Mouse (Mus musculus) intestine, embryonic 16.5 days (tissue): Measurements from ENCODE around the gene Wbp1. TPM values are rescaled to one million over a fixed set of nuclear protein-coding genes. Genes with fewer than 3 reads are reported as not detected.

Experiments
- ATAC-seq: fragments of 200-750 bp; cut with Nextera tagmentation; 2 replicates; pipeline ENCODE4 v1.8.0; 2017; ENCODE audit warnings: moderate TSS enrichment, moderate library complexity
- H3K27ac ChIP-seq: fragments of 300-500 bp; sonication (generic); 2 replicates; pipeline ENCODE4 v1.5.1; 2014; ENCODE audit warnings: mild to moderate bottlenecking, low read length
- H3K27me3 ChIP-seq: fragments of 300-500 bp; sonication (generic); replicated peaks from 2 replicates; pipeline ENCODE4 v1.6.1; 2014; ENCODE audit warnings: low read length, control low read depth, mixed read lengths; ENCODE audit not compliant: control insufficient read depth, insufficient read depth
- H3K36me3 ChIP-seq: fragments of 300-500 bp; sonication (generic); 2 replicates; pipeline ENCODE4 v1.6.1; 2014; ENCODE audit warnings: low read length, control low read depth; ENCODE audit not compliant: control insufficient read depth, insufficient read depth
- H3K4me1 ChIP-seq: fragments of 300-500 bp; sonication (generic); 2 replicates; pipeline ENCODE4 v1.6.1; 2014; ENCODE audit warnings: low read length, control low read depth, mixed read lengths; ENCODE audit not compliant: control insufficient read depth, insufficient read depth
- H3K4me2 ChIP-seq: fragments of 300-500 bp; sonication (generic); 2 replicates; pipeline ENCODE4 v1.6.1; 2014; ENCODE audit warnings: low read depth, low read length, control low read depth
- H3K4me3 ChIP-seq: fragments of 300-500 bp; sonication (generic); 2 replicates; pipeline ENCODE4 v1.5.1; 2014; ENCODE audit warnings: mild to moderate bottlenecking, low read length
- H3K9ac ChIP-seq: fragments of 300-500 bp; sonication (generic); 2 replicates; pipeline ENCODE4 v1.6.1; 2014; ENCODE audit warnings: low read depth, low read length
- H3K9me3 ChIP-seq: fragments of 300-500 bp; sonication (generic); 2 replicates; pipeline ENCODE4 v1.6.1; 2016; ENCODE audit warnings: low read length, control low read depth; ENCODE audit not compliant: control insufficient read depth
- WGBS: fragments of 180-500 bp; shearing (Covaris S2); extraction: QIAGEN DNeasy Blood & Tissue Kit; methylation state at CpG from one replicate; pipeline ENCODE4 v1.1.7; 2014; 5-methylcytosine and 5-hydroxymethylcytosine counted together
- polyA plus RNA-seq: library from polyadenylated mRNA; unstranded; fragments of >200 nt; fragmentation: Nextera tagmentation; extraction: Ambion mirVana; gene quantifications from 2 replicates; pipeline ENCODE4 v1.2.1, GENCODE M21; 2015

Wbp1 gene
- polyA plus RNA-seq, 1 experiment from 2014 or later, result 95.5 TPM

- ATAC-seq, result peak; percentile 95
- H3K9me3 ChIP-seq, result no peaks in the 10 kb centered on the region
- H3K9ac ChIP-seq, result peak overlapping the region; percentile 88
- peak overlapping the region; percentile 85 for H3K4me3 ChIP-seq
- H3K27me3 ChIP-seq, result peaks cover 30% of the 10 kb centered on the region
- H3K4me1 ChIP-seq, result peaks cover 8% of the 10 kb centered on the region; the same call in 1 of the 2 replicates
- H3K36me3 ChIP-seq, result peaks cover 4% of the 10 kb centered on the region
- under 1% methylated on average over 46 of the region's 46 CpGs for WGBS
- peak overlapping the region; percentile 78 for H3K27ac ChIP-seq
- H3K4me2 ChIP-seq, result peak overlapping the region; percentile 85
These were observed 43.0 kb downstream of the Wbp1 start for GRCm38 (mm10) chr6:83078324-83078858.

DNA sequence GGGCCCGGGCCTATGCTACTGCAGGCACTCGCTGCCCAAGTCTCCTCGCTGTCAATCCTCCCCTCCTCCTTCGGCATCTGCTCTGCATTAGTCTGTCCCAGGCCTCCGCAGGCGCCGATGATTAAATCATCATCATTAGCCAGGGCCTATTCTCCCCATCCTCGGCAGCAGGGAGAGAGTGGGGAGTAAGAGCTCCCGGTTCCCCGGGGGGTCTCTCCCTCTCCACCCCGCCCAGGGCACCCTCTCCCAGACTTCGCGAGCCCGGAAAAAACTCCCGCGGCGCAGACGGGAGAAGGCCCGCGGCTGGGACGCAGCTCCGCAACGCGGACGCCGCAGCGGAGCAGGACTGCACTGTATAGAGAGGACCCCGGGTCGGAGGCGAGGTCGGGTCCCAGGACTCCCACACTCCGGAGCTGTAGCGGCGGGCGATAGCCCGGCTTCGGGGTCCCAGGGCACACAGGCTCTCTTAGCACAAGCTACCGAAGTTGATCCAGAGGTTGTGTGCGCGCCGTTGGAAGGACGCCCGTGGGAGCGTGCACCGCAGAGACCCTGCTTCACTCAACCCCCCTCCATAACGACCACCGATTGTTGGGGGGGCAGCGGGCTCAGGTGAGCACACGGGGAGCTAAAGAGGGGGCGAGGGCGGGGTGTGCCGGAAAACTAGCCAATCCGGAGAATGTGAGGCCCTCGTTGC is 43.6 kb downstream of the Wbp1 start, which contains the start of gene Pcgf1:
Gene Pcgf1 (plus strand): TSS at position 240 of the 694 bp plus-strand sequence.
- Histone ChIP-seq H3K9ac (peak within 1 kb of the TSS; percentile 88), H3K27me3 (peaks cover 29% of the 10 kb centered on the region), H3K36me3 (peaks cover 4% of the 10 kb centered on the region), H3K9me3 (no peaks in the 10 kb centered on the region), H3K4me1 (peaks cover 8% of the 10 kb centered on the region; the same call in 1 of the 2 replicates), H3K4me3 (peak within 1 kb of the TSS; percentile 85), H3K27ac (peak within 1 kb of the TSS; percentile 78), H3K4me2 (peak within 1 kb of the TSS; percentile 97)
- ATAC-seq, result peak; percentile 71
- WGBS, result under 1% methylated on average over 54 of the region's 54 CpGs

DNA sequence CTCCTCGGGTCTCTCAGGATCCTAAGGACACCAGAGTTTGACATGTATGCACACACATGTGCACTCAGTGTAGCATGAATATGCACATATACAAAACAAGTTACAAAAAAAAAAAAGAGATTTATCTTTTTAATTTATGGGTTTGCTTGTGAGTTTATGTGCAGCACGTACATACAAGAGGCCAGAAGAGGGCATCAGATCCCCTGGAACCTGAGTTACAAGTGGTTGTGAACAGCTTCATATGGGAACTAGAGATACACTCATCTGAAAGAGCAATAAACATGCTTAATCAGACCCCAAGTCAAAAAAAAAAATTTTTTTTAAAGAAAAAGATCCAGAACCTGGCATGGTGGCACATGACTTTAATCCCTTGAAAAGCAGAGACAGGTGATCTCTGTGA is 46.4 kb downstream of the Wbp1 start:
- no peak for ATAC-seq
- Histone ChIP-seq H3K9me3 (no peaks in the 10 kb centered on the region), H3K9ac (no peak overlapping the region), H3K4me1 (peaks cover 19% of the 10 kb centered on the region), H3K27me3 (peaks cover 54% of the 10 kb centered on the region), H3K4me3 (no peak overlapping the region), H3K4me2 (no peak overlapping the region), H3K27ac (no peak overlapping the region), H3K36me3 (no peaks in the 10 kb centered on the region)
- WGBS, result 13% methylated on average over 2 of the region's 2 CpGs

- no peaks in the 10 kb centered on the region for H3K9me3 ChIP-seq
- H3K4me1 ChIP-seq, result peaks cover 14% of the 10 kb centered on the region
- H3K4me3 ChIP-seq, result peak overlapping the region; percentile 41
- no peak overlapping the region for H3K9ac ChIP-seq
- peak overlapping the region; percentile 14; the same call in 1 of the 2 replicates for H3K27ac ChIP-seq
- peaks cover 89% of the 10 kb centered on the region for H3K27me3 ChIP-seq
- 0 out of 2 replicates have a peak overlapping the region, but pooled peaks have one; percentile 22 for H3K4me2 ChIP-seq
- 1% methylated on average over 23 of the region's 24 CpGs for WGBS
- ATAC-seq, result peak; percentile 52
- H3K36me3 ChIP-seq, result no peaks in the 10 kb centered on the region
These were observed 50.1 kb downstream of the Wbp1 start for GRCm38 (mm10) chr6:83071220-83071619.

- Histone ChIP-seq H3K9ac (no peak overlapping the region), H3K27me3 (peaks cover 89% of the 10 kb centered on the region), H3K4me2 (peak overlapping the region; percentile 22; the same call in 1 of the 2 replicates), H3K9me3 (no peaks in the 10 kb centered on the region), H3K4me3 (peak overlapping the region; percentile 41), H3K27ac (peak overlapping the region; percentile 27), H3K36me3 (no peaks in the 10 kb centered on the region), H3K4me1 (peaks cover 14% of the 10 kb centered on the region)
- under 1% methylated on average over 53 of the region's 58 CpGs for WGBS
- ATAC-seq, result peak; percentile 43
These were observed 50.8 kb downstream of the Wbp1 start for GRCm38 (mm10) chr6:83070311-83071219.

GRCm38 (mm10) chr6:83070247-83070310 is 51.3 kb downstream of the Wbp1 start, which contains the start of gene Tlx2:
Gene Tlx2 (minus strand): TSS chr6:83070293.
- peaks cover 14% of the 10 kb centered on the region for H3K4me1 ChIP-seq
- peaks cover 87% of the 10 kb centered on the region for H3K27me3 ChIP-seq
- H3K36me3 ChIP-seq, result no peaks in the 10 kb centered on the region
- 0% methylated on average over 10 of the region's 10 CpGs for WGBS
- H3K4me2 ChIP-seq, result peak within 1 kb of the TSS; percentile 47
- peak within 1 kb of the TSS; percentile 27 for H3K27ac ChIP-seq
- H3K4me3 ChIP-seq, result peak within 1 kb of the TSS; percentile 41
- no peaks in the 10 kb centered on the region for H3K9me3 ChIP-seq
- peak within 1 kb of the TSS; percentile 52 for H3K9ac ChIP-seq
- no peak for ATAC-seq

GRCm38 (mm10) chr6:83069488-83070246 is 51.7 kb downstream of the Wbp1 start:
- peak overlapping the region; percentile 52 for H3K9ac ChIP-seq
- H3K4me3 ChIP-seq, result peak overlapping the region; percentile 41
- H3K27ac ChIP-seq, result no peak overlapping the region
- peak; percentile 5; the same call in 1 of the 2 replicates for ATAC-seq
- H3K9me3 ChIP-seq, result no peaks in the 10 kb centered on the region
- H3K27me3 ChIP-seq, result peaks cover 89% of the 10 kb centered on the region
- H3K36me3 ChIP-seq, result no peaks in the 10 kb centered on the region
- peaks cover 14% of the 10 kb centered on the region for H3K4me1 ChIP-seq
- H3K4me2 ChIP-seq, result peak overlapping the region; percentile 47
- 1% methylated on average over 66 of the region's 69 CpGs for WGBS
